Mouse (Mus musculus) MEL (cell line): Measurements from ENCODE around the gene Zfp583. TPM values are rescaled to one million over a fixed set of nuclear protein-coding genes. Genes with fewer than 3 reads are reported as not detected.

Experiments
- DNase-seq: peaks from one replicate; pipeline ENCODE4 v3.0.0; 2011; ENCODE audit warnings: low read depth, low spot score
- H3K27ac ChIP-seq: 2 replicates; pipeline ENCODE4 v1.5.1; 2012; ENCODE audit warnings: low read depth, mild to moderate bottlenecking, control low read depth, low read length, moderate library complexity; ENCODE audit not compliant: control insufficient read depth
- H3K27me3 ChIP-seq, 2 experiments: fragments of 150-350 bp in 1 of 2; sonication (generic) in 1 of 2; 2 replicates each; pipeline ENCODE4 v1.6.1; 2012; ENCODE audit warnings: low read length in 2 of 2, mild to moderate bottlenecking in 2 of 2, improper control_type of control experiment in 1 of 2, moderate library complexity in 1 of 2; ENCODE audit not compliant: insufficient read depth in 2 of 2, control insufficient read depth in 1 of 2
- H3K36me3 ChIP-seq, 2 experiments: 2 replicates each; pipeline ENCODE4 v1.6.1; 2012 to 2014; ENCODE audit warnings: low read length in 2 of 2, improper control_type of control experiment in 1 of 2, inconsistent platforms in 1 of 2, mild to moderate bottlenecking in 1 of 2; ENCODE audit not compliant: insufficient read depth in 2 of 2, control insufficient read depth in 1 of 2
- H3K4me1 ChIP-seq, 2 experiments: fragments of 150-350 bp in 1 of 2; sonication (generic) in 1 of 2; 2 replicates each; pipeline ENCODE4 v1.6.1; 2012; ENCODE audit warnings: low read length in 2 of 2, improper control_type of control experiment in 1 of 2, mild to moderate bottlenecking in 1 of 2; ENCODE audit not compliant: insufficient read depth in 2 of 2, control insufficient read depth in 1 of 2
- H3K4me3 ChIP-seq, 2 experiments: fragments of 150-350 bp in 1 of 2; sonication (generic) in 1 of 2; 2 replicates each; pipeline ENCODE4 v1.5.1; 2012; ENCODE audit warnings: low read depth in 2 of 2, low read length in 2 of 2, mild to moderate bottlenecking in 2 of 2, moderate library complexity in 2 of 2, control low read depth in 1 of 2, improper control_type of control experiment in 1 of 2; ENCODE audit not compliant: control insufficient read depth in 1 of 2, insufficient read depth in 1 of 2
- H3K79me2 ChIP-seq: 2 replicates; pipeline ENCODE4 v1.6.1; 2012; ENCODE audit warnings: mild to moderate bottlenecking, low read length, moderate library complexity; ENCODE audit not compliant: control insufficient read depth, poor library complexity, insufficient read depth
- H3K9ac ChIP-seq: 2 replicates; pipeline ENCODE4 v1.6.1; 2012; ENCODE audit warnings: low read depth, mild to moderate bottlenecking, control low read depth, low read length, moderate library complexity; ENCODE audit not compliant: control insufficient read depth, poor library complexity, severe bottlenecking
- H3K9me3 ChIP-seq: fragments of 150-350 bp; sonication (generic); replicated peaks from 2 replicates; pipeline ENCODE4 v1.6.1; 2012; ENCODE audit warnings: mild to moderate bottlenecking, low read length, improper control_type of control experiment, moderate library complexity; ENCODE audit not compliant: insufficient read depth
- CTCF ChIP-seq, 3 experiments: IDR thresholded peaks in 2 of 3; conservative IDR thresholded peaks in 1 of 3; 2 replicates each; pipeline ENCODE4 v1.5.1; 2011 to 2012; ENCODE audit warnings: low read length in 3 of 3, low read depth in 2 of 3, mild to moderate bottlenecking in 2 of 3, improper control_type of control experiment in 1 of 3, inconsistent platforms in 1 of 3, mixed read lengths in 1 of 3, moderate library complexity in 1 of 3; ENCODE audit not compliant: control insufficient read depth in 1 of 3, insufficient read depth in 1 of 3, poor library complexity in 1 of 3, severe bottlenecking in 1 of 3
- E2F4 ChIP-seq: IDR thresholded peaks from 2 replicates; pipeline ENCODE4 v1.6.1; 2011; ENCODE audit warnings: low read depth, low read length, improper control_type of control experiment, borderline replicate concordance
- ELF1 ChIP-seq: IDR thresholded peaks from 2 replicates; pipeline ENCODE4 v1.6.1; 2014; ENCODE audit warnings: low read depth, mild to moderate bottlenecking, inconsistent platforms, low read length, improper control_type of control experiment, moderate library complexity
- GABPA ChIP-seq: IDR thresholded peaks from 2 replicates; pipeline ENCODE4 v1.6.1; 2012; ENCODE audit warnings: low read depth, mild to moderate bottlenecking, inconsistent platforms, low read length, improper control_type of control experiment, moderate library complexity
- JUND ChIP-seq: IDR thresholded peaks from 2 replicates; pipeline ENCODE4 v1.6.1; 2011; ENCODE audit warnings: low read depth, mild to moderate bottlenecking, improper control_type of control experiment, low read length
- KAT2A ChIP-seq: conservative IDR thresholded peaks from 2 replicates; pipeline ENCODE4 v1.6.1; 2012; ENCODE audit warnings: low read depth, low read length, improper control_type of control experiment, inconsistent platforms
- MAFK ChIP-seq: IDR thresholded peaks from 2 replicates; pipeline ENCODE4 v1.6.1; 2011; ENCODE audit warnings: low read depth, mild to moderate bottlenecking, low read length, improper control_type of control experiment, borderline replicate concordance
- MAZ ChIP-seq: IDR thresholded peaks from 2 replicates; pipeline ENCODE4 v1.6.1; 2012; ENCODE audit warnings: low read depth, mild to moderate bottlenecking, inconsistent platforms, low read length, improper control_type of control experiment
- MEF2A ChIP-seq: IDR thresholded peaks from 2 replicates; pipeline ENCODE4 v1.6.1; 2014; ENCODE audit warnings: low read depth, mild to moderate bottlenecking, inconsistent platforms, low read length, improper control_type of control experiment; ENCODE audit not compliant: poor library complexity, insufficient replicate concordance, severe bottlenecking; ENCODE audit errors: extremely low read depth
- MXI1 ChIP-seq: IDR thresholded peaks from 2 replicates; pipeline ENCODE4 v1.6.1; 2011; ENCODE audit warnings: mild to moderate bottlenecking, low read depth, low read length, improper control_type of control experiment
- MYB ChIP-seq: IDR thresholded peaks from 2 replicates; pipeline ENCODE4 v1.6.1; 2011; ENCODE audit warnings: mild to moderate bottlenecking, low read depth, low read length, improper control_type of control experiment
- NELFE ChIP-seq: IDR thresholded peaks from 2 replicates; pipeline ENCODE4 v1.6.1; 2011; ENCODE audit warnings: low read depth, low read length, improper control_type of control experiment
- NRF1 ChIP-seq: IDR thresholded peaks from 2 replicates; pipeline ENCODE4 v1.6.1; 2014; ENCODE audit warnings: low read depth, mild to moderate bottlenecking, inconsistent platforms, low read length, improper control_type of control experiment, moderate library complexity; ENCODE audit not compliant: poor library complexity, insufficient read depth, severe bottlenecking
- POLR2AphosphoS2 ChIP-seq: IDR thresholded peaks from 2 replicates; pipeline ENCODE4 v1.6.1; 2011; ENCODE audit warnings: low read length, improper control_type of control experiment
- POLR2AphosphoS5 ChIP-seq: IDR thresholded peaks from 2 replicates; pipeline ENCODE4 v1.6.1; 2012; ENCODE audit warnings: low read depth, borderline replicate concordance, mild to moderate bottlenecking, inconsistent platforms, low read length, moderate library complexity, mixed read lengths
- RCOR1 ChIP-seq: IDR thresholded peaks from 2 replicates; pipeline ENCODE4 v1.6.1; 2012; ENCODE audit warnings: low read depth, mild to moderate bottlenecking, inconsistent platforms, low read length, improper control_type of control experiment
- TBP ChIP-seq: IDR thresholded peaks from 2 replicates; pipeline ENCODE4 v1.8.0; 2011; ENCODE audit warnings: low read depth, low read length, improper control_type of control experiment
- USF2 ChIP-seq, 2 experiments: IDR thresholded peaks; 2 replicates each; pipeline ENCODE4 v1.6.1; 2011 to 2012; ENCODE audit warnings: improper control_type of control experiment in 2 of 2, low read length in 2 of 2, borderline replicate concordance in 1 of 2, inconsistent platforms in 1 of 2, low read depth in 1 of 2, mild to moderate bottlenecking in 1 of 2; ENCODE audit not compliant: insufficient read depth in 1 of 2
- ZKSCAN1 ChIP-seq: IDR thresholded peaks from 2 replicates; pipeline ENCODE4 v1.6.1; 2012; ENCODE audit warnings: low read depth, mild to moderate bottlenecking, inconsistent platforms, low read length, improper control_type of control experiment, moderate library complexity
- ZMIZ1 ChIP-seq: IDR thresholded peaks from 2 replicates; pipeline ENCODE4 v1.6.1; 2012; ENCODE audit warnings: low read depth, mild to moderate bottlenecking, inconsistent platforms, low read length, improper control_type of control experiment, moderate library complexity
- ZNF384 ChIP-seq: IDR thresholded peaks from 2 replicates; pipeline ENCODE4 v1.6.1; 2012; ENCODE audit warnings: low read depth, mild to moderate bottlenecking, inconsistent platforms, low read length, improper control_type of control experiment
- polyA plus RNA-seq, 2 experiments: library from polyadenylated mRNA; stranded (reverse) in 1 of 2; unstranded in 1 of 2; fragments of >175 nt in 1 of 2; fragments of >200 nt in 1 of 2; gene quantifications; 2 replicates each; pipeline versions ENCODE4 v1.2.1 to v1.2.4; 2012; ENCODE audit warnings: low replicate concordance in 2 of 2, low read depth in 1 of 2; ENCODE audit not compliant: insufficient read length in 2 of 2, insufficient read depth in 1 of 2, missing spikeins in 1 of 2
- total RNA-seq: library from RNA; depleted of rRNA; stranded (reverse); fragments of 300-350 nt; gene quantifications from 2 replicates; pipeline ENCODE4 v1.2.3, GENCODE M21; 2012

Gene Zfp583
- total and polyA plus RNA-seq, 3 experiments = not detected

GRCm38 (mm10) chr7:6363047-6363488, 32.0 kb upstream of the Zfp583 start, which contains the start of gene Zfp78 (continued):
- TF ChIP-seq E2F4 = no peak

GRCm38 (mm10) chr7:6362268-6363046, 31.4 kb upstream of the Zfp583 start:
- TF ChIP-seq ZNF384 = no peak
- TF ChIP-seq MAZ = no peak
- TF ChIP-seq MAFK = no peak
- TF ChIP-seq POLR2AphosphoS2 = no peak
- no peak for TF ChIP-seq POLR2AphosphoS5
- no peak for TF ChIP-seq MYB
- no peak for TF ChIP-seq MEF2A
- TF ChIP-seq JUND = no peak
- TF ChIP-seq ZMIZ1 = no peak
- TF ChIP-seq RCOR1 = no peak
- no peak for TF ChIP-seq ZKSCAN1
- no peak for TF ChIP-seq KAT2A
- TF ChIP-seq TBP = no peak
- no peak for TF ChIP-seq MXI1
- no peak for TF ChIP-seq CTCF (IDR thresholded peaks at IDR 0.05 in 2 of 3, conservative IDR thresholded peaks at IDR 0.05 in 1 of 3; ENCODE audit: control insufficient read depth in 1 of 3, insufficient read depth in 1 of 3, low read depth in 2 of 3, low read length in 3 of 3, poor library complexity in 1 of 3, severe bottlenecking in 1 of 3)
- H3K36me3 ChIP-seq = peaks cover 0 to 12% of the 10 kb centered on the region in 2 experiments; a peak in 2 of 4 replicates
- DNase-seq = peak; percentile 97
- H3K9me3 ChIP-seq = no peaks in the 10 kb centered on the region
- H3K4me3 ChIP-seq = peak overlapping the region; percentile 85 to 97
- peak overlapping the region; percentile 67; the same call in 1 of the 2 replicates for H3K27ac ChIP-seq
- peak overlapping the region; percentile 33 for H3K9ac ChIP-seq
- H3K4me1 ChIP-seq = peaks cover 2 to 5% of the 10 kb centered on the region in 2 experiments; a peak in 3 of 4 replicates
- H3K79me2 ChIP-seq = no peaks in the 10 kb centered on the region
- no peaks in the 10 kb centered on the region for H3K27me3 ChIP-seq

GRCm38 (mm10) chr7:6361756-6362155, 30.7 kb upstream of the Zfp583 start:
- Histone ChIP-seq H3K27me3 (no peaks in the 10 kb centered on the region), H3K9me3 (no peaks in the 10 kb centered on the region), H3K27ac (no peak overlapping the region), H3K36me3 (peaks cover 0 to 12% of the 10 kb centered on the region in 2 experiments; a peak in 2 of 4 replicates), H3K9ac (peak overlapping the region; percentile 33), H3K4me3 (peak overlapping the region; percentile 59 to 65), H3K79me2 (no peaks in the 10 kb centered on the region), H3K4me1 (peaks cover 2 to 5% of the 10 kb centered on the region in 2 experiments; a peak in 3 of 4 replicates)
- TF ChIP-seq ZNF384 = peak; percentile 39; the same call in 1 of the 2 replicates
- no peak for TF ChIP-seq GABPA
- TF ChIP-seq TBP = 0 out of 2 replicates have a peak, but pooled peaks have one; percentile 1
- no peak for TF ChIP-seq ZMIZ1
- TF ChIP-seq MYB = no peak
- no peak for TF ChIP-seq NELFE
- no peak for TF ChIP-seq NRF1
- TF ChIP-seq USF2 (IDR thresholded peaks at IDR 0.05; ENCODE audit: borderline replicate concordance in 1 of 2, insufficient read depth in 1 of 2, low read depth in 1 of 2, low read length in 2 of 2) = no peak
- TF ChIP-seq ELF1 = no peak
- no peak for DNase-seq
